Mouse (Mus musculus) spleen, adult 2 months (tissue): ENCODE measurements around the gene Casz1.

ENCODE experiments used
- CTCF ChIP-seq: fragments of 200-500 bp; IDR thresholded peaks from 2 replicates; pipeline ENCODE4 v1.5.1; 2011; ENCODE audit warnings: mild to moderate bottlenecking, inconsistent platforms; ENCODE audit not compliant: insufficient read depth, insufficient read length, insufficient replicate concordance; ENCODE audit errors: extremely low read depth
- POLR2A ChIP-seq: fragments of 200-500 bp; IDR thresholded peaks from 2 replicates; pipeline ENCODE4 v1.6.1; 2011; ENCODE audit warnings: low read depth, low read length, inconsistent platforms

DNA sequence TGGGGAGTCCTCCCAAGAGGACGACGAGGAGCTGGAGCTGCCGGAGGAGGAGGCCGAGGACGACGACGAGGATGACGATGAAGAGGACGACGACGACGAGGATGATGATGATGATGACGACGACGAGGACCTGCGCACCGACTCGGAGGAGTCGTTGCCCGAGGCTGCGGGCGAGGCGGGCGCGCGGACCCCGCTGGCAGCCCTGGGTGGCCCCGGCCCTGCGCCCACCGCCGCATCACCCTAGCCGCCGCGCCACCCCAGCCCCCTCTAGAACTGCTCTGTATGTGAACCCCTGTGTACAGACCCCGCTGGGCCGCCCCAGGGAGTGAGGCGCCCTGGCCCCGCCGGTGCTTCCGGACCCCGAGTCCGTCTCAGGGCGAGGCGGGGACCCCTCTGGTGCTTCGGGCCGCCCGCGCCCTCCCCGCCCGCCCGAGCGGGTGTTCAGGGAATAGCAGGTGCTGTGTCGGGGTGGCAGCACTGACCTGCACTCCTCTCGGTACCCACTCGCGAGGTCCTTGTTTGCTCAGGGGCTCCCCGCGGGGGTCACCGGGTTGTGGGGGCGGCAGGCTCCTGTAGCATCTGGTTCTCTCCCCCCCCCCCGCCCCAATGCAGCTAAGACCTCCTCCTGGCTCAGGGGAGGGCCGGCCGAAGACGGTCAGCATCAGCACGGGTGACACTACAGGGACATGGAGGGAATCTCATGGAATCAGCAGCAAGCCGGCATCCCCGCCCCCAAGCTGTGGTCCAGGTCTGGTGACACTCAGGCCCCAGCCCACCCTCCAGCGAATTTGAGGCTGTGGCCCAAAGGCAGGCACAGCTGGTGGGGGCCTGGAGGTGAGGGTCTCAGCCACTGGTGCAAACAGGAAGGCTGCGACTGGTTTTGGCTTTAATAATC is 148.3 kb downstream of the Casz1 start:
- no peak for TF ChIP-seq CTCF
- no peak for TF ChIP-seq POLR2A
